Mouse (Mus musculus) brain, embryonic 14.5 days (tissue): ENCODE results near the gene Serpinb9b.

ENCODE experiments used
- CTCF ChIP-seq: fragments of 200-500 bp; IDR thresholded peaks from 2 replicates; pipeline ENCODE4 v1.5.1; 2012; ENCODE audit warnings: inconsistent platforms, mild to moderate bottlenecking, moderate library complexity, borderline replicate concordance; ENCODE audit not compliant: insufficient read depth, insufficient read length; ENCODE audit errors: extremely low read depth
- POLR2A ChIP-seq: fragments of 200-500 bp; IDR thresholded peaks from 2 replicates; pipeline ENCODE4 v1.6.1; 2012; ENCODE audit warnings: mild to moderate bottlenecking, inconsistent platforms, borderline replicate concordance; ENCODE audit not compliant: poor library complexity, insufficient read depth, insufficient read length, severe bottlenecking; ENCODE audit errors: extremely low read depth

DNA sequence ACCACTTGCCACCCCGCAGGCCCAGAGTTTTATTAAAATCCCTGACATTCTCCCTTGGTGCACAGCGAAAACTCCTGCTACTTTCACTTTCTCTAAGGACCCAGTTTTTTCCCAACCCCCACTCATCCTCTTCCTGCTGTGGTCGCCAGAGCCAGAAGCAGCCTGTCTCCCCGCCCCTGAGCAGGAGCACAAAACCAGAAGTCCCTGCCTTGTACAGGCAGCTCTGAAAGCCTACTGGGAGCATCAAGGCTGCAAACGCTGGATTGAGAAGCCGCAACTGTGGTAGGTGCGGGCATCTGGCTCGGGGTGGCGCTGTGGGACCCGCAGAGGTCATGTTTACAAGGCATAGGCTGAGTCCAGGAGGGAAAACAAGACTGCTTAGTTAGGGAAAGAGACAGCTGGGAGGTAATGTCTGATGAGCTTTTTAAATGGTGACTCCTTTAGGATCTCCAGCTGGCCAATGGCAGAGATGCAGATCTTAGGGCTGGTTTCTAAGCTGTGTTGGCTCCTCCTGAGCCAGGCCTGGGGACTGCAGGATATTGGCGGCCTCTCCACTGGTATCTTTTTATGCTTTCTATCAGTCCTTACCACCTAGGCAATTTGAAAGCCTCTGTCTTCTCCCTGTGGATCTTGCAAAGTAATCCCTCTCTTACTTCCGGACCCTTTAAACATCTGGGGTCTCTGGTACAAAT is 22.7 kb upstream of the Serpinb9b start:
- peak; percentile 54 for TF ChIP-seq CTCF
- no peak for TF ChIP-seq POLR2A
